Mouse (Mus musculus) bone marrow, adult 2 months (tissue): ENCODE results near the gene Alk.
A peak's percentile ranks its signal among the peaks of the same experiment; 100 is the strongest.

Experiments used
- CTCF ChIP-seq: fragments of 200-500 bp; IDR thresholded peaks from 2 replicates; pipeline ENCODE4 v1.5.1; 2011; ENCODE audit warnings: low read length, control low read depth; ENCODE audit not compliant: control insufficient read depth, insufficient read depth
- POLR2A ChIP-seq: fragments of 200-500 bp; IDR thresholded peaks from 2 replicates; pipeline ENCODE4 v1.6.1; 2011; ENCODE audit warnings: low read depth, mild to moderate bottlenecking, control low read depth, low read length, borderline replicate concordance; ENCODE audit not compliant: control insufficient read depth

DNA sequence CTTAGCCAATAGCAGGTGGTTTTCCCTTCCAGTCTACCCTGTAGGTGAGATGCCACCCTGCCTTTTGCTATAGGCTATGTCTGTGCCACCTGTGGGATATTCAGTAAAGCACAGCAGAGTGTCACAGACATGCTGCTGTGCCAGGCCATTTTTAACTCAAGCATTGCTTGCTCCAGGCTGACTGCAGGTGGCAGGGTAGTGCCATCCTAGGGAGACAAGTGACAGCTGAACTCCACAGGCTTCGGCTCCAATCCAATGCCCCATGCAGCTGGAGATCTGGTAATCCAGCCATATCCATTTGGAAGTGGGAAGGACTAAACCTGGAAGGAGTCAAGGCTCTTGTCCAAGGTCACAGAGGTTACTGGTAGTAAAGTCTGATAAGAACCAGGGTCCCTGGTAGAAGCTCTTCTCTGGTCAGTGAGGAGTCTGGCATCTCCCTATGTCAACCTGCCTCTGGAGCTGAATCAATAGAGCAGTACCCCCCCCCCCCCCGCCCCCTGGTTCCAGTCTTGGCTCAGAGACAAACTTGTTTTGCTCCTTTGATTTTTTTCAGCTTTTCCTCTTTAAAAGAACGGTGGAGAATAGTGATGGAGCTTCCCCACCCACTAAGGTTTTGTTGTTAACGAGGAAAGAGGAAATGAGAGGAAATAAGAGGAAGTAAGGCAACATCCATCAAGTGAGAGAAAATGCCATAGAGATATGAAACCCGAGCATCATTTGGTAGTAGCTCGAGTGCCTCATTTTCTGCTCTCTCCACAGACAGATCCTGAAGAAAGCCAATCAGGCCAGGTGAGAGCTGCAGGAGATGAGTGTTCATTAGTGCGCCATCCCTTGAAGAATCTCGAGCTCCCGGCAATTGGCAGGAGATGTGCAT lies 638.5 kb downstream of the Alk start:
- TF ChIP-seq CTCF, result peak; percentile 45
- no peak for TF ChIP-seq POLR2A
